Mouse (Mus musculus) midbrain, postnatal 0 days (tissue): ENCODE measurements at regions not wholly inside any gene's neighbourhood (a gene's known extent, or its start where the extent isn't known, plus 50 kb on each side); places are given as distances from the start of the nearest gene placed in this dataset.

Experiments
- ATAC-seq: fragments of 200-750 bp; cut with Nextera tagmentation; 2 replicates; pipeline ENCODE4 v1.8.0; 2017; ENCODE audit warnings: moderate number of reproducible peaks, mild to moderate bottlenecking, moderate TSS enrichment, moderate library complexity; ENCODE audit not compliant: low FRiP score
- DNase-seq: peaks from one replicate; pipeline ENCODE4 v3.0.0-alpha.2; 2015; ENCODE audit warnings: low spot score
- H3K27ac ChIP-seq: fragments of 300-500 bp; sonication (generic); 2 replicates; pipeline ENCODE4 v1.5.1; 2014; ENCODE audit warnings: low read depth, mild to moderate bottlenecking, low read length, mixed read lengths
- H3K27me3 ChIP-seq: fragments of 300-500 bp; sonication (generic); 2 replicates; pipeline ENCODE4 v1.6.1; 2014; ENCODE audit warnings: low read length, control low read depth, mixed read lengths; ENCODE audit not compliant: insufficient read depth
- H3K36me3 ChIP-seq: fragments of 300-500 bp; sonication (generic); 2 replicates; pipeline ENCODE4 v1.6.1; 2014; ENCODE audit warnings: low read length, control low read depth, mixed read lengths; ENCODE audit not compliant: insufficient read depth
- H3K4me1 ChIP-seq: fragments of 300-500 bp; sonication (generic); 2 replicates; pipeline ENCODE4 v1.6.1; 2014; ENCODE audit warnings: mild to moderate bottlenecking, control low read depth, antibody characterized with exemption, low read length, mixed read lengths; ENCODE audit not compliant: insufficient read depth
- H3K4me2 ChIP-seq: fragments of 300-500 bp; sonication (generic); 2 replicates; pipeline ENCODE4 v1.6.1; 2014; ENCODE audit warnings: low read depth, mild to moderate bottlenecking, low read length, mixed read lengths; ENCODE audit not compliant: poor library complexity, severe bottlenecking
- H3K4me3 ChIP-seq: fragments of 300-500 bp; sonication (generic); 2 replicates; pipeline ENCODE4 v1.5.1; 2014; ENCODE audit warnings: low read depth, mild to moderate bottlenecking, low read length, moderate library complexity
- H3K9ac ChIP-seq: fragments of 300-500 bp; sonication (generic); replicated peaks from 2 replicates; pipeline ENCODE4 v1.6.1; 2014; ENCODE audit warnings: mild to moderate bottlenecking, low read length, moderate library complexity, mixed read lengths; ENCODE audit not compliant: poor library complexity, severe bottlenecking
- H3K9me3 ChIP-seq: fragments of 300-500 bp; sonication (generic); 2 replicates; pipeline ENCODE4 v1.6.1; 2016; ENCODE audit warnings: low read length, control low read depth
- CTCF ChIP-seq: IDR thresholded peaks from 2 replicates; pipeline ENCODE4 v1.5.1; 2016; ENCODE audit warnings: antibody characterized with exemption, mild to moderate bottlenecking
- WGBS: fragments of 180-500 bp; shearing (Covaris S2); extraction: QIAGEN DNeasy Blood & Tissue Kit; methylation state at CpG from one replicate; pipeline ENCODE4 v1.1.7; 2014; 5-methylcytosine and 5-hydroxymethylcytosine counted together

DNA sequence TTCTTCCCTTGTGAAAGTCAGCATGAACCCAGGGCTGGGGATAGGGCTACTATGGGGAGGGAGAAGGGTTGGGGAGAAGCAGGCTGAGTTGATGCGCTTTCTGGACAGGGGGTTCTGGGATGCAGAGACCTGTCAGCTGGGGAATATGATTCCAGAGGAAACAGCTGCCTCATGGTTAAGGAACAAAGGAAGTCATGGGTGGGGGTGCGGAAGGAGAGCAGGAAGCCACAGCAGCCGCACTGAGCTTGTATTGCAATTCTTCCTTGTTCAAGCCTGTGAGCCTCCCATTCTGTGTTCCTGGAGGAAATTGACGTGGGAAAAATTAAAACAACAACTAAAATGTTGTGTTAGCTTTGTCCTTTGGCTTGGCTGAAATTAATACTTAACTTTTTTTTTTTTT lies 369.7 kb downstream of the Mctp2 start:
- Histone ChIP-seq H3K4me3 (no peak overlapping the region), H3K4me2 (no peak overlapping the region), H3K9ac (no peak overlapping the region), H3K4me1 (no peaks in the 10 kb centered on the region), H3K36me3 (no peaks in the 10 kb centered on the region), H3K9me3 (no peaks in the 10 kb centered on the region), H3K27me3 (no peaks in the 10 kb centered on the region), H3K27ac (no peak overlapping the region)
- no peak for ATAC-seq
- 74% methylated on average over 4 of the region's 4 CpGs for WGBS
- TF ChIP-seq CTCF: no peak
- DNase-seq: no peak
